Mouse (Mus musculus) G1E (cell line): ENCODE results near the gene Foxn3. TPM values are rescaled to one million over a fixed set of nuclear protein-coding genes. Genes with fewer than 3 reads are reported as not detected.

Experiments used
- ATAC-seq: 2 replicates; pipeline ENCODE4 v1.8.0; 2016; ENCODE audit warnings: mild to moderate bottlenecking; ENCODE audit not compliant: insufficient number of reproducible peaks, poor library complexity, low FRiP score, severe bottlenecking; ENCODE audit errors: extremely low read depth
- DNase-seq: peaks from one replicate; pipeline ENCODE4 v3.0.0; 2012; ENCODE audit warnings: low spot score
- H3K27me3 ChIP-seq: 2 replicates; pipeline ENCODE4 v1.6.1; 2012; ENCODE audit warnings: mild to moderate bottlenecking, low read length, inconsistent platforms; ENCODE audit not compliant: insufficient read depth
- H3K36me3 ChIP-seq: replicated peaks from 2 replicates; pipeline ENCODE3; 2012; ENCODE audit warnings: mild to moderate bottlenecking, inconsistent platforms
- H3K4me1 ChIP-seq: 2 replicates; pipeline ENCODE4 v1.6.1; 2012; ENCODE audit warnings: low read depth, low read length, inconsistent platforms, mixed read lengths; ENCODE audit not compliant: insufficient read depth
- H3K4me3 ChIP-seq: 2 replicates; pipeline ENCODE4 v1.5.1; 2012; ENCODE audit warnings: low read depth, mild to moderate bottlenecking, inconsistent platforms, low read length, moderate library complexity, mixed read lengths
- H3K9me3 ChIP-seq: replicated peaks from 2 replicates; pipeline ENCODE4 v1.6.1; 2012; ENCODE audit warnings: inconsistent platforms
- CTCF ChIP-seq: IDR thresholded peaks from 2 replicates; pipeline ENCODE4 v1.5.1; 2012; ENCODE audit warnings: low read depth, low read length, inconsistent platforms, mixed read lengths
- GATA1 ChIP-seq: IDR thresholded peaks from 2 replicates; pipeline ENCODE4 v1.6.1; 2012; ENCODE audit warnings: borderline replicate concordance, low read length, inconsistent platforms, mixed read lengths
- GATA2 ChIP-seq: IDR thresholded peaks from 2 replicates; pipeline ENCODE4 v1.6.1; 2012; ENCODE audit warnings: low read depth, low read length, inconsistent platforms, borderline replicate concordance
- POLR2AphosphoS5 ChIP-seq: IDR thresholded peaks from 2 replicates; pipeline ENCODE4 v1.6.1; 2012; ENCODE audit warnings: low read depth, low read length, inconsistent platforms; ENCODE audit not compliant: insufficient replicate concordance
- TAL1 ChIP-seq: conservative IDR thresholded peaks from 2 replicates; pipeline ENCODE4 v1.6.1; 2012; ENCODE audit warnings: low read depth, low read length, inconsistent platforms, mixed read lengths
- polyA plus RNA-seq: library from polyadenylated mRNA; stranded (reverse); fragments of >175 nt; gene quantifications from 2 replicates; pipeline ENCODE4 v1.2.3, GENCODE M21; 2012
- total RNA-seq, 2 experiments: library from RNA; stranded (forward) in 1 of 2; stranded (reverse) in 1 of 2; fragments of 200-1000 nt in 1 of 2; fragments of >200 nt in 1 of 2; fragmentation: Nextera tagmentation in 1 of 2; gene quantifications; 2 replicates each; pipeline ENCODE4 v1.2.3; 2014 to 2017

Gene Foxn3
- total and polyA plus RNA-seq, 3 experiments: 15.1 to 111 (median 20.1) TPM

DNA sequence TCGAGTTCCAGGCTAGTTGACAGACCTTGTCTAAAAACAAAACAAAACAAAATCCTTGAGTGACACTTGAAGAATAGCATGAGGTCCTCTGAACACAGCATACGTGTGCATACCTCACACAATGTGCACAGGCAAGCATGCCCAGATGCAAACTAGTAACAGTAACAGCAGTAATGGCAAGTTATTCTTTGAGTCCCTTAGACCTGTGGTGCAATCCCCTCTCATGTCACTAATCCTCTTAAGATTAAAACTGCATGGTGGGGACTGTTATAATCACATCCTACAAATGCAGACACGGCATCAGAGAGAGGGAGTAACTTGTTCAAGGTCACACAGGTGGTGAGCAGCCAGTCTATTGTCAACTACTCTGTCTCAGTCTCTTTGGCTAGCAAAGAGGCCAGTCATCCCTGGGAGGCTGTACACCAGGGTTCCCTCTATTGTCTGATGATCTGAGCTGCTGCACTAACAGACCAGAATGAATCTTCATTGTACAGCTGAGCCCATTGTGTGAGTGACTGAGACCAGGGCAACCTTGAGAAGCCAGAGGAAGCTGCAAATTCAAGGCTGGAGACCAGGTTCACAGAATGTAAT, 383.1 kb downstream of the Foxn3 start:
- TF ChIP-seq GATA1 (no peak), GATA2 (no peak), TAL1 (no peak), CTCF (no peak), POLR2AphosphoS5 (no peak)

DNA sequence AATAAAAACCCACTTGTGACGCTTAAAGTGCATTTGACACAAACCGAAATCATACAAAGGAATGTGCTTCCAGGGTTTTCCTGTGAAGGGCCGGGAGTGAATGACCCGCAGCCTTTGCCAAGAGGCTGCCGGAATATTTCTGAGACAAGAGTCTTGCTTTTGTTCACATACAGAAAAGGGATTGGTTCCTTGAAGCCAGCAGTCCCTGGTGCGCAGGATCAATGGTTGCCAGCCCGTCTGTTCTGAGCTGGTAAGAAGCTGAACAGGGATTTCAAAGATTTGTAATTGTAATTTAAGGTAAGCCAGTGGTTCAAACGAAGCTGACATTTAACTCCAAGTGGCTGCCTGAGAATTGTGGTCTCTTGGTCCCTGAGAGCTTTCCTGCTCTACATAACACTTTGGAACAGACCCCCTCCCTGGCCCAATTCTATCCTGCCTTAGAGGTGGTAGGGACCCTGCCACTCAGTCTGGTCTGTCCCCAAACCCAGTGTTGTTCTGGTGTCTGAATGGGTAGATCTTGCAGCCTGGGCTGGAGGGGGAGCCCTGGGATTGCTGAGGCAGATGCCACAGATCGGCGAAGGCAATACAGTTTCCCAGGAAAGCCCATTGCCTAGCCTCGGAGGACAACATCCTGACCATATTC, 388.3 kb downstream of the Foxn3 start:
- TF ChIP-seq GATA2: no peak
- no peak for TF ChIP-seq POLR2AphosphoS5
- no peak for TF ChIP-seq GATA1
- TF ChIP-seq TAL1: no peak
- TF ChIP-seq CTCF: no peak
- Histone ChIP-seq H3K36me3 (no peaks in the 10 kb centered on the region), H3K4me3 (no peak overlapping the region), H3K27me3 (no peaks in the 10 kb centered on the region), H3K9me3 (peaks cover 11% of the 10 kb centered on the region), H3K4me1 (no peaks in the 10 kb centered on the region)
- DNase-seq (no peak), ATAC-seq (no peak)

More for the DNA sequence above, 383.1 kb downstream of the Foxn3 start:
- H3K36me3 ChIP-seq: no peaks in the 10 kb centered on the region
- H3K9me3 ChIP-seq: peaks cover 14% of the 10 kb centered on the region
- no peak overlapping the region for H3K4me3 ChIP-seq
- DNase-seq (no peak), ATAC-seq (no peak)
- H3K27me3 ChIP-seq: no peaks in the 10 kb centered on the region
- H3K4me1 ChIP-seq: no peaks in the 10 kb centered on the region

DNA sequence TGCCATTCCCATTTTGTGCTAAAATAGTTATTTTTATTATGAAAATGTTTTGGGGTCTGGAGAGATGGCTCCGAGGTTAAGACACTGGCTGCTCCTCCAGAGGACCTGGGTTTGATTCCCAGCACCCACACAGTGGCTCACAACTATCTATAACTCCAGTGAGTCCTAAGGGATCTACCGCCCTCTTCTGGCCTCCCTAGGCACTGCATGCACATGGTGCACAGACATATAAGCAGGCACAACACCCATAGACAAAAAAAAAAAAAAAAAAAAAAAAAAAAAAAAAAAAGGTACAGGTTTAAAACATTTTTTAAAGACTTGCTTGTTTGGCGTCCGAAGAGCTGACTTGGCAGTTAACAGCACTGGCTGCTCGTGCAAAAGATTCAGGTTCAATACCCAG, 391.2 kb downstream of the Foxn3 start:
- Histone ChIP-seq H3K4me1 (no peaks in the 10 kb centered on the region), H3K9me3 (peaks cover 9% of the 10 kb centered on the region), H3K27me3 (no peaks in the 10 kb centered on the region), H3K36me3 (no peaks in the 10 kb centered on the region), H3K4me3 (no peak overlapping the region)
- TF ChIP-seq GATA2 (no peak), TAL1 (no peak), CTCF (no peak), GATA1 (no peak), POLR2AphosphoS5 (no peak)
- ATAC-seq (no peak), DNase-seq (no peak)

DNA sequence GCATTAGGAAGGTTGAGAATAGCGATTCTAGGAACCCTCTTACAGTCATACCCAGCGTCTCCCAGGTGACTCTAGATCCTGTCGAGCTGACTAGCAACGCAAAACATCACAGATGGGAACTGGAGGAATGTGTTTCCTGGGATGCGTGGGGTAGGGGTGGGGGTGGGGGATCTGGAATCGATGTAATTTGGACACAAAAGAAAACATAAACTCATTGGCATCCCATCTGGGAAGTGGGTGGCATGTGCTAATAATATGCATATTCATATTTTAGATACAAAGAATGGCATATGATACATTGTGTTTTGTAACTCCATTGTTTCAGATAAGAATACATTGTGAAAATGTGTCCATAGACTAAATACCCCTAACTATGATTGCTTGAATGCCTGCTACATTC, 393.5 kb downstream of the Foxn3 start:
- H3K36me3 ChIP-seq: no peaks in the 10 kb centered on the region
- H3K4me3 ChIP-seq: no peak overlapping the region
- ATAC-seq (no peak), DNase-seq (no peak)
- no peaks in the 10 kb centered on the region for H3K27me3 ChIP-seq
- TF ChIP-seq TAL1 (no peak), GATA1 (no peak), GATA2 (no peak), CTCF (no peak), POLR2AphosphoS5 (no peak)
- no peaks in the 10 kb centered on the region for H3K4me1 ChIP-seq
- peaks cover 6% of the 10 kb centered on the region for H3K9me3 ChIP-seq

DNA sequence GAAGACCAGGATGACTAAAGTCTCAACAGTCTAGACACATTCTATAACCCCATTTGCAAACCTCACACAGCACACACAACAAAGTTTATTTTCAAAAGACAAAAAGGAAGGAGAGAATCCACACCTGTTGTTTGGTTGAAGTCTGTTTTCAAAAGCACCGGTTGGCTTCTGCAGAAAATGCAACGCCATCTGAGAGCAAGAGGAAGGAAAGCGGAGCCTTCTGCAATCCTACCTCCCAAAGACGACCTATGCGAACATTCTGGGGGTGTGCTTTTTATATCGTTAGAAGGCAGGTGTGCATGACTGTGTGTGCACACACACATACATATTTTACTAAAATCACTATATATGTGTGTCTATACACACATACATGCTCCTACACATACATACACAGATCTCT, 397.3 kb downstream of the Foxn3 start:
- no peaks in the 10 kb centered on the region for H3K36me3 ChIP-seq
- H3K4me1 ChIP-seq: no peaks in the 10 kb centered on the region
- no peak for DNase-seq
- TF ChIP-seq TAL1: no peak
- TF ChIP-seq CTCF: no peak
- TF ChIP-seq GATA2: no peak
- TF ChIP-seq POLR2AphosphoS5: no peak
- no peak for TF ChIP-seq GATA1
- H3K9me3 ChIP-seq: peaks cover 10% of the 10 kb centered on the region
- H3K27me3 ChIP-seq: no peaks in the 10 kb centered on the region; the same call in 1 of the 2 replicates
- no peak for ATAC-seq
- H3K4me3 ChIP-seq: no peak overlapping the region

DNA sequence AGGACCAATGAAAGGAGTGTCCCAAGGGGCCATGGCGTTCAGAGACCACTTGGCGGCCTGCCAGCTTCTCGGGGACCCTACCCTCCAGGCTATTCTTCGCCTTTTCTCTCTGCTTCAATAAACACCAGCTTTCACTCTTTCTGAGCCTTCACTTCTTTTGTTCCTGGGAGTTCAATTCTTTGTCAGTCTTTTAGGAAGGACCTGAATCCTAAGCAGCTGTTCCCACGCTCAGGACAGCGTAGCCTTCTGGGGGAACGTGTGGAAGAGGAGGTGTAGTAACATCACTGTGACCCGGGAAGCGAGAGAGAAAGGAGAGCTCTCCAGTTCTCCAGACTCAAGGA, 400.1 kb downstream of the Foxn3 start:
- Histone ChIP-seq H3K9me3 (peaks cover 23% of the 10 kb centered on the region), H3K4me1 (no peaks in the 10 kb centered on the region), H3K36me3 (no peaks in the 10 kb centered on the region), H3K27me3 (no peaks in the 10 kb centered on the region; the same call in 1 of the 2 replicates), H3K4me3 (no peak overlapping the region)
- DNase-seq: no peak
- TF ChIP-seq CTCF: no peak
- no peak for ATAC-seq
